Mouse (Mus musculus) thymus, postnatal 36 days (tissue): Measurements from ENCODE around the gene Map1s.

Source experiments
- DNase-seq, 2 experiments: peaks; one replicate each; pipeline ENCODE4 v3.0.0; 2022; ENCODE audit warnings: mixed read lengths in 2 of 2

Gene Map1s

GRCm38 (mm10) chr8:70960703-70961472 lies 55.2 kb downstream of the Map1s start:
- no peak for DNase-seq

GRCm38 (mm10) chr8:70964159-70964558 lies 58.4 kb downstream of the Map1s start:
- DNase-seq, result peak; percentile 24 to 42

DNA sequence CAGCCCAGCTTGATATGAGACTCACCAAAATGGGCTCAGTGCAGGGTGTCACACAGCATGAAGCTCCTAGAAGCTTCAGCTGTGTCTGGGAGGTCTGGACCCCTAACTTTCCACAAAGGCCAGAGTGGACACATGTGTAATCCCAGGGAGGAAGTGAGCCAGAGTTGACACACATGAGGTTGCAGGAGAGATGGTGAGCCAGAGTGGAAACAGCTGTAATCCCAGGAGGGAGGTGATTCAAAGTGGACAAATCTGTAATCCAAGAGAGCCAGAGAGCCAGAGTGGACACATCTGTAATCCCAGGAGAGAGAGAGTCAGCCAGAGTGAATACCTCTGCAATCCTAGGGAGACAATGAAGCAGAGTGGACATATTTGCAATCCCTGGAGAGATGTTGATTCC lies 59.1 kb downstream of the Map1s start:
- DNase-seq, result no peak
